Mouse (Mus musculus): ENCODE measurements around the gene Tmem252.

DNA sequence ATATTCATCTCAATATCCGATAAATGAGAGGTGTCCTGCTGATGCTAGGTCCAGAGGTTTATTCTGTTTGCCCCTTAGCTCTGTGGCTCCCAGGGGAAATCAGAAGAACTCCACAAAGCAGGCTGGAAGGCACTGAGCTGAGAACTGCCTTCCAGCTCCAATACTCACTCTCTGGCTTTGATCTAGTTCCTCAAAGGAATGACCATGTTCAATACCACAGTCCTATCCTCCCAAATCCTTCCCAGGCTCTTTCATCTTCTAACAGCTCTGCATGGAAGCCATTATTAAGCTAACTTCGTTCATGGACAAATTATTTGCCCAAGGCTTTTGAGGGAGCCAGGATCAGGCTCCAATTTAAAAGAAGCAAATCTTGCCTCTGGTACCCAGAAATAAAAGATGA, 22.2 kb upstream of the Tmem252 start:
- TF ChIP-seq GATA1 (IDR thresholded peaks at IDR 0.05; ENCODE audit: low read length) (no peak), TAL1 (IDR thresholded peaks at IDR 0.05; ENCODE audit: low read length) (no peak)

All from erythroblast, embryonic 14.5 days (primary cell).